Mouse (Mus musculus) subcutaneous adipose tissue, adult 2 months (tissue): Measurements from ENCODE around the gene Rfpl4. TPM values are rescaled to one million over a fixed set of nuclear protein-coding genes. Genes with fewer than 3 reads are reported as not detected.

Source experiments
- polyA plus RNA-seq: library from polyadenylated mRNA; depleted of rRNA; stranded (reverse); fragments of >200 nt; gene quantifications from 2 replicates; pipeline ENCODE4 v1.2.3, GENCODE M21; 2012; ENCODE audit warnings: low replicate concordance; rRNA removed

Gene Rfpl4
- not detected in 2 replicates for polyA plus RNA-seq

DNA sequence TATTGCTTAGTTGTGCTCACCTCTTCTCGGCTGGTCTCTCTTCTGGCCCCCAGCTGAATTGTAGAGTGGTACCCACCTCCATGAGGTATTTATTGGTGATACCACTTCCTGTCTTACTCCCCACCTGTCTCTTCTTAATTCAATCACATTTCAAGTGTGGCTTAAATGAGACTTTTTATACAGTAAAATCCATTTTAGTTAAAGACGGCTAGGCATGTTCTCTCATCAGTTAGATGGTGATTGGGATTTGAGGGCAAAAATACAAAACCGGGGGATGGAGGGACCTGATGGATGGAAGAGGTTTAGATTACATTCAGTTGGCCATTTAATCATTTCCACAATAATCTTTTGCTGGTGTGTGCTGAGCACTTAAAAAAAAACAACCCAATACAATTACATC lies at the start of gene Rfpl4:
Rfpl4 (minus strand) TSS at position 101 of the 400 bp plus-strand sequence.

DNA sequence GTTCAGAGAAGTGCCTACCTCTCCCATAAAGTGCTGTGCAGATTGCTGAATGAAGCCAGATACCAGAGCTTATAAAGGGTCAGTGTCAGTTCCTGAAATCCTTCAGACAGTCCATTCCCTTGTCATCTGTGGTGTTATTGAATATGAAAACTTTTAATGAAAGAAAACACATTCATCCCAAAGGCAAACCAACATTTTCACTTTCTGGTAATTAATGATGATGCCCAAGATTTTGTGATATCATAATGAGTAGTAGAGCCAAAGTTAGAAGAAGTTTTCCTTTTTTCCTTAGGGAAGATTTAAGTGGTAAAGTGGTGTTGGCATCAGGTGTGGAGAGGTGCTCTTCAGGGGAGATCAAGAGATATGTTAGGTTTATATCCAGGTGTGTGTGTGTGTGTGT lies 32.8 kb upstream of the Rfpl4 start, which contains the start of gene Vmn1r55:
Vmn1r55 (minus strand) TSS at position 101 of the 400 bp plus-strand sequence.

DNA sequence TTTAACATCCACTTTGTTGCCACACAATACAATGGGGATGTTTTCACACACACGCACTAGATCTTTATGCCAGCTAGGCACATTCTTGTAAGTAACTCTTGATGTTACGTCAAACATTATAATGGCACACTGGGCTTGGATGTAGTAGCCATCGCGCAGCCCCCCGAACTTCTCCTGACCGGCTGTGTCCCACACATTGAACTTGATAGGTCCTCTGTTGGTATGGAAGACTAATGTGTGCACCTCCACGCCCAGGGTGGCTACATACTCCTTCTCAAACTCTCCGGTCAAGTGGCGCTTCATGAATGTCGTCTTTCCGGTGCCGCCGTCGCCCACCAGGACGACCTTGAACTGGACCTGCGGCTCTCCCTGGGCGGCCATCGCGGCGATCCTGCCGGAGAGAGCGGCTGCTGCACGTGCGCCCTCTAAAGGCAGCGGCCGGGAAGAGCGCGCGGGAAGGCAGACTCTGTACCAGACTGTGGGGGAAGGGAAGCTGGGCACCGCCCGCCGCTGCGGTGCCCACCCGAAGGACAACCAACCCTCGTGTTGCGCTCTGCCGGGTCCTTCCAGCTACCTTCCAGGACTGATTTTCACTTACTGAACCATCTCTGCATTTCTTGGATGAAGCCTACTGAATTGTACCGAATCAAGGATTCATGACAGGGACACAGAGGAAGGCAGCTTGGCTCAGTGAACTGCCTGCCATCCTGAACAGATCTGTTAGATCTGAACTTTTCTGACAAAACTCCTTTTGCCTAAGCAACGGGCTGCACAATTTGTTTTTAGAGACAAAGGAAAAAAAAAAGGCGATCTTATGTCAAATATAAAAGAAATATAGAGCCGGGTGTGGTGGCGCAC lies 9.0 kb upstream of the Rfpl4 start, which contains the start of gene Rasl2-9:
Rasl2-9 (minus strand) TSS at position 402 of the 858 bp plus-strand sequence.

DNA sequence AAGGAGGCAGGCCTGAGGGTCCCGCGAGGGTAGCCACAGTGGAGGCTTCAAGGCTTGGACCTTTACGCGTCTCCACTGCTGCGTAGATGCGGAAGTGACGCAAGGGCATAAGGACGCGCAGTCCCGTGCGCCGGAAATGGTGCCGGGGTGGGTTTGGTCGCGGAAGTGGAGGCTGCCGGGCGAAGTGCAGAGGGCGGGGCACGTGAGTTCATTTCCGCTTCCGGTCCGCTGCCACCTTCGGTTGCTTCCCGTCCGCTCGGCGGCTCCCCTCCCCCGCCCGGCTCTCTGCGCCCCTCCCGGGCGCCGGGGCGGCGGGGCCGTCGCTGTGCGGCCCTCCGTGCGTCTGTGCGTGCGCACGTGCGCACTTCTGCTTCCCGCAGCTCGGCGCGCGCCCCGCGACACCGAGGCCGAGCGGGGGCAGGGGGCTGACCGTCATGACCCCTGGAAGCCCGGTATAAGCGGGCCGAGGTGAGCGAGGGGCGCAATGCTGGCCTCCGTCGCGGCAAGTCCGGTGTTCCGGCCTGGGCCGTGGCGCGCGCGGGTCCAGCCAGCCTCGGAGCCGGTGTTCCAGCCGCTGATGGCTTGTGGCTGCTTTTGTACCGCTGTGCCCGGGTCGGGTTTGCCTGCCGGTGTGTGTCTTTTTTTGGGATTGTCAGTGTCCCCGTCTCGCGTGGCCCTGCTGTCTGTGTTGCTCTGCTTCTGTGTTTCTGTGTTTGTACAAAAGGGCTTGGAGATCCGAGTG lies 36.6 kb downstream of the Rfpl4 start, which contains the start of gene Epn1:
Epn1 (plus strand) TSS at position 226 of the 742 bp plus-strand sequence.

DNA sequence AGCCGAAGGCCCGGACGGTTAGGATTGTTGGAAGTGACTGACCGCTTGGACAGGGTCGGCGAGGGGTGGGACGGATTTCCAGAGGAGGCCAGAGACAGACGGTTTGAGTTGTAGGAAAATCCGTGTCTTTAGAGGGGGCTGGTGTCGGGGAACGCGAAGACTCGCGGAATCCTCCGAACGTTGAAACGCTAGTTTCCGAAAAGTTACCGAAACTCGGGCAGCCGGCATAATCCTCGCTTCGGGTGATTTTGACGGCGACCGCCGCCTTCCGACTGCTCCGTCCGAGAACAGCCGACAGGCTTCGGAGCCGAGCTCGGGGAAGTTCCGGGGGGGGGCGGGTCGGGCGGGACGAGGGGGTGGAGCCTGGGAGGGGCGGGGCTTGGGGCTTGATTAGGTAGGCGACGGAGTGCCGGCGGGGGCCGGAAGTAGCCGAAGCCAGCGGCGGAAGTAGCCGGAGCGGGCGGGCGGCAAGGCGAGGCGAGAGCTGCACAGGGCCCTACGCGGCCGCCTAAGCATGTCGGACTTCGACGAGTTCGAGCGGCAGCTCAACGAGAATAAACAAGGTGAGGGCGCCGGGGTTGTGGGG lies 54.9 kb downstream of the Rfpl4 start, which contains the start of gene U2af2:
U2af2 (plus strand) TSS at position 370 of the 586 bp plus-strand sequence.

Other genes starting within 250 kb of the Rfpl4 start
- 22.3 and 43.4 TPM in 2 replicates for gene Isoc2b, start 246.7 kb downstream of the Rfpl4 start, polyA plus RNA-seq
- 43.3 and 99.8 TPM in 2 replicates for gene Isoc2a, start 239.8 kb downstream of the Rfpl4 start, polyA plus RNA-seq
- 0.09 and 0.67 TPM in 2 replicates for gene Gm36210, start 210.4 kb downstream of the Rfpl4 start, polyA plus RNA-seq
- gene Zfp628, start 201.7 kb downstream of the Rfpl4 start, polyA plus RNA-seq = 8.7 and 16.0 TPM in 2 replicates
- gene Nat14, start 194.9 kb downstream of the Rfpl4 start, polyA plus RNA-seq = 3.0 and 16.9 TPM in 2 replicates
- gene Ssc5d, start 191.2 kb downstream of the Rfpl4 start, polyA plus RNA-seq = 17.4 and 38.7 TPM in 2 replicates
- gene Sbk2, start 152.5 kb downstream of the Rfpl4 start, polyA plus RNA-seq = 0.63 and 0.77 TPM in 2 replicates
- 0.08 and 0.10 TPM in 2 replicates for gene Sbk3, start 145.8 kb downstream of the Rfpl4 start, polyA plus RNA-seq
- gene Zfp579, start 120.8 kb downstream of the Rfpl4 start, polyA plus RNA-seq = 42.5 and 74.3 TPM in 2 replicates
- gene Zfp524, start 102.5 kb downstream of the Rfpl4 start, polyA plus RNA-seq = 34.8 and 37.7 TPM in 2 replicates
- 22.7 and 39.7 TPM in 2 replicates for gene Fiz1, start 102.3 kb downstream of the Rfpl4 start, polyA plus RNA-seq
- gene Gm44973, start 101.5 kb downstream of the Rfpl4 start, polyA plus RNA-seq = 0.26 TPM in 1 of 2 replicates, not detected in the other
- gene Zfp865, start 96.6 kb downstream of the Rfpl4 start, polyA plus RNA-seq = 24.3 and 43.2 TPM in 2 replicates
- 0.63 and 20.2 TPM in 2 replicates for gene Ccdc106, start 96.4 kb downstream of the Rfpl4 start, polyA plus RNA-seq
- not detected in 2 replicates for gene 4632433K11Rik, start 82.8 kb downstream of the Rfpl4 start, polyA plus RNA-seq
- 5.2 and 5.6 TPM in 2 replicates for gene Zfp784, start 78.5 kb downstream of the Rfpl4 start, polyA plus RNA-seq
- gene Zfp580, start 65.4 kb downstream of the Rfpl4 start, polyA plus RNA-seq = 15.4 and 30.5 TPM in 2 replicates
- 143 and 241 TPM in 2 replicates for gene U2af2, start 54.8 kb downstream of the Rfpl4 start, polyA plus RNA-seq
- gene Epn1, start 36.7 kb downstream of the Rfpl4 start, polyA plus RNA-seq = 151 and 159 TPM in 2 replicates
- gene Rasl2-9, start 9.0 kb upstream of the Rfpl4 start, polyA plus RNA-seq = 0.57 and 2.0 TPM in 2 replicates
- gene Vmn1r55, start 32.7 kb upstream of the Rfpl4 start, polyA plus RNA-seq = not detected in 2 replicates
- gene Vmn1r56, start 79.8 kb upstream of the Rfpl4 start, polyA plus RNA-seq = not detected in 2 replicates
- gene Vmn1r57, start 101.5 kb upstream of the Rfpl4 start, polyA plus RNA-seq = not detected in 2 replicates
- not detected in 2 replicates for gene Gm5065, start 233.6 kb upstream of the Rfpl4 start, polyA plus RNA-seq
- not detected in 2 replicates for gene Nlrp2, start 234.1 kb upstream of the Rfpl4 start, polyA plus RNA-seq